Mouse (Mus musculus): ENCODE measurements at regions not wholly inside any gene's neighbourhood (a gene's known extent, or its start where the extent isn't known, plus 50 kb on each side); places are given as distances from the start of the nearest gene placed in this dataset.
A peak's percentile ranks its signal among the peaks of the same experiment; 100 is the strongest.

DNA sequence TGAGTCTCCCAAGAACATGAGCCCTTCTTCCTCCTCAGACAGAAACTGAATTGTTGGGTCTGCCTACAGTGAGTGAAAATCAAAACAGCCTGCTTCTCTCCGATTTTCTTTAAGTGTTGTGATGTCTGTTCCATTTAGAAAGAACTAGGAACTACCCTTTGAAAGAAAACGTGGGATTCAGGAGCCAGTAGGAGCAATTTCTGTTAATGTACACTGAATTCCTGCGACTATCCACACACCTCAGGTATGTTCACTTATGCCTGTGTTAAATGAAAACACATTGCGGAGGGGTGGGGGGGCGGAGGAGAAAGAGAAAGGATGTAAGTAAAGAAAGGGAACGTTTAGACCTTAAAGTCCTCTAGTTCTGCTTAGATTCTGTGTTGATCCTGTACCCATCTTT lies 167.9 kb upstream of the Clec14a start:
- DNase-seq, result no peak

GRCm38 (mm10) chr12:58434504-58434903 lies 165.4 kb upstream of the Clec14a start:
- DNase-seq, result no peak

DNA sequence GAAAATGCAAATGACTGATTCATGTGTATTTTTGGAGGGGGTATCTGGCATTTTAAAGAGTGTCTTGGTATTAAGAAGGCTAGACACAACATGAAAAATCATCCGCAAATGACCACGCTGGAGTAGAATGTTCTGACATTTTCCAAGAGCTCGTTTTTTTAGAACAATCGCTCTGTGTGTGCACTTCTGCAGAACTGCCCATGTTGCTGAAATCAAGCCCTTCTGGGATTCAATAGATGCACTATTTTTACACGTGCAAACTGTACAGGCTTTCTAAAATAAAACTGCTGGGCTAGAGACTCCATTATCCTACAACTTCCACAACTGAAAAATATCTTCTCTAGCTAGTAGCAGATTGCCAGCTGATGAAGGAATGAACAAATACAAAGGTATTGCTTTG lies 160.8 kb upstream of the Clec14a start:
- DNase-seq, result no peak

GRCm38 (mm10) chr12:58426758-58427157 lies 157.7 kb upstream of the Clec14a start:
- no peak for DNase-seq

DNA sequence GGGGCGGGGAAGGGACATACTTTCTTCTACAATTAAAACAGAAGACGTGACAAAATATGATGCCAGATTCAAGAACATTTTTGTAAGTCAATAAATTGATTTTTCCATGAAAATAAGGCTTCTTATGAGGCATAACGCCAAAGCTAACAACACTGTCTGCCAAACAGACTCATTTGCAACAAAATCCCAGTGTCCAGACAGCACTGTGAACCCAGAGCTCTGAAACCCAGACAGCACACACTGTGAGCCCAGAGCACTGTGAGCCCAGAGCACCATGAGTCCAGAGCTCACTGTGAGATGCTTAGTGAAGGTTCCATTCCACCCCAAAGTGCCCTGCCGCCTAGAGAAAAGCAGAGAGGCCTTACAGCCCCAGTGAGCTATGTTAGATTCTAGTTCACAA lies 156.9 kb upstream of the Clec14a start:
- DNase-seq, result no peak

GRCm38 (mm10) chr12:58423581-58423980 lies 154.5 kb upstream of the Clec14a start:
- DNase-seq, result no peak

- no peak for DNase-seq
Observed at GRCm38 (mm10) chr12:58401904-58402303, 132.8 kb upstream of the Clec14a start.

DNA sequence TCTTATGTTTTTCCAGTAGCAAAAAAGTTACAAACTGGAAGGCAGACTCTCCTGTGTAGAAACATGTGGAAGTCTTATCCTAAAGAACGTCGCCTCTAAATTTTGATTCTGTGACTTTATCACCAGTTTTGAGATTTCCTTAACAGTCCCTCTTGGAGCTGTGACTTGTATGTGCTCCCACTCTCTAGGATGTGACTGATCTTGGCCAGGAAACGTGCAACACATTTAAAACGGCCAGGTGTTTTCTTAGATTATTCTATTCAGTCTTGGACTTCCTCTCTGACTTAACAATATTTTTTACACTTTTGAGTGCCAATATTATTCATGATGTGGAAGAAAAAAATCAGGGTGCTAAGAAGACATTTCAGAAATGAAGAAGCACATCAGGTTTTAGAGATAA lies 91.2 kb upstream of the Clec14a start:
- no peak for DNase-seq

GRCm38 (mm10) chr12:58334163-58334562 lies 65.1 kb upstream of the Clec14a start:
- DNase-seq, result peak; percentile 58

DNA sequence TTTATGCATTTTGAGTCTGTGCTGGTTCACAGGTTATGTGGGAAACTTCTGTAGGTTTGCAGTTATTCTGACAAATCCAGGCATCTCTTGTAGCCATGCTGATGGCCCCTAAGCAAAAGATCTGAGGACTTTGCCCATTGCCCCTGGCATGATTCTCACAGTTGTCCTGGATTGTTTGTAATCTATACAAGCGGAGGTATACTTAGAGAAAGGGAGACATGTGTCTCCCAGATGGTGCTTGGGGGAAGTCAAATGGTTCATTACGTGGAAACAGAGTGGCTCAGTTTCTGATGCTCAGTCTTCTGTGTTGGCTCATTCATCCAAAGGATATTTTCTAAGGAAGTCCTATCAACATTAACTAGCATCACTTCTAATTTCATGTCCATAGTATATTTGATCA lies 60.8 kb upstream of the Clec14a start:
- no peak for DNase-seq

- DNase-seq, result peak; percentile 51
Observed at GRCm38 (mm10) chr12:58323953-58324352, 54.9 kb upstream of the Clec14a start.

All from lung, postnatal 36 days (tissue).